Mouse (Mus musculus) heart, embryonic 15.5 days (tissue): ENCODE results near the gene Sptb. TPM values are rescaled to one million over a fixed set of nuclear protein-coding genes. Genes with fewer than 3 reads are reported as not detected.

Source experiments
- ATAC-seq: fragments of 200-750 bp; cut with Nextera tagmentation; replicated peaks from 2 replicates; pipeline ENCODE4 v1.8.0; 2017; ENCODE audit warnings: low read depth, moderate TSS enrichment; ENCODE audit not compliant: insufficient number of reproducible peaks, insufficient read depth, low FRiP score
- H3K27ac ChIP-seq: fragments of 300-500 bp; sonication (generic); 2 replicates; pipeline ENCODE4 v1.5.1; 2015; ENCODE audit warnings: mild to moderate bottlenecking, inconsistent platforms
- H3K27me3 ChIP-seq: fragments of 300-500 bp; sonication (generic); 2 replicates; pipeline ENCODE4 v1.6.1; 2015; ENCODE audit warnings: inconsistent platforms
- H3K36me3 ChIP-seq: fragments of 300-500 bp; sonication (generic); 2 replicates; pipeline ENCODE4 v1.6.1; 2015; ENCODE audit warnings: mild to moderate bottlenecking, inconsistent platforms
- H3K4me1 ChIP-seq: fragments of 300-500 bp; sonication (generic); replicated peaks from 2 replicates; pipeline ENCODE4 v1.6.1; 2015; ENCODE audit warnings: inconsistent platforms
- H3K4me2 ChIP-seq: fragments of 300-500 bp; sonication (generic); 2 replicates; pipeline ENCODE4 v1.6.1; 2015; ENCODE audit warnings: inconsistent platforms, mild to moderate bottlenecking, moderate library complexity
- H3K4me3 ChIP-seq: fragments of 300-500 bp; sonication (generic); 2 replicates; pipeline ENCODE4 v1.5.1; 2015; ENCODE audit warnings: mild to moderate bottlenecking, inconsistent platforms
- H3K9ac ChIP-seq: fragments of 300-500 bp; sonication (generic); 2 replicates; pipeline ENCODE4 v1.6.1; 2015; ENCODE audit warnings: mild to moderate bottlenecking, inconsistent platforms
- H3K9me3 ChIP-seq: fragments of 300-500 bp; sonication (generic); replicated peaks from 2 replicates; pipeline ENCODE4 v1.6.1; 2016; ENCODE audit warnings: inconsistent platforms
- WGBS: fragments of 180-500 bp; shearing (Covaris S2); methylation state at CpG from one replicate; pipeline ENCODE4 v1.1.7; 2015; ENCODE audit warnings: mixed read lengths; 5-methylcytosine and 5-hydroxymethylcytosine counted together
- polyA plus RNA-seq: library from polyadenylated mRNA; unstranded; fragments of >200 nt; fragmentation: Nextera tagmentation; extraction: Ambion mirVana; gene quantifications from 2 replicates; pipeline ENCODE4 v1.2.1, GENCODE M21; 2015

Gene Sptb
- polyA plus RNA-seq, 1 experiment from 2014 or later, result 5.7 TPM

GRCm38 (mm10) chr12:76587357-76587756 lies 123.0 kb downstream of the Sptb start:
- no peak for ATAC-seq
- Histone ChIP-seq H3K4me1 (peaks cover 32% of the 10 kb centered on the region), H3K36me3 (no peaks in the 10 kb centered on the region), H3K4me2 (no peak overlapping the region), H3K9me3 (no peaks in the 10 kb centered on the region), H3K27me3 (no peaks in the 10 kb centered on the region), H3K27ac (no peak overlapping the region), H3K9ac (no peak overlapping the region), H3K4me3 (no peak overlapping the region)
- WGBS, result 70% methylated on average over 11 of the region's 11 CpGs

DNA sequence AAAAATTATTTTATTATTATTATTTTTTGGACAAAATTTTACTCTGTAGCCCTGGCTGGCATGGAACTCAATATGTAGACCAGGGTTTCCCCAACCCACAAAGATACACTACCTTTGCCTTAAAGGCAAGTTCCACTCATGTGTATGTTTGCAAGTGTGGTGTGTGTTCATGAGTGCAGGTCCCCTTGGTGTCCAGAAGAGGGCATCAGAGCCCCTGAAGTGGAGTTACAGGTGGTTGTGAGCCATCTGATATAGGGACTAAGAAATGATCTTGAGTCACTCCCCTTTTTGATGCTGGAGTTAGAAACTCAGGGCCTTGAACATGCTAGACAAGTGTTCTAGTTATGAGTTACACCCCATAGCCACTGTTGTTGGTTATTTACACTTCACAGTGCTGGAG lies 125.3 kb downstream of the Sptb start:
- Histone ChIP-seq H3K27me3 (no peaks in the 10 kb centered on the region), H3K9ac (no peak overlapping the region), H3K4me3 (no peak overlapping the region), H3K9me3 (no peaks in the 10 kb centered on the region), H3K36me3 (no peaks in the 10 kb centered on the region), H3K4me1 (peaks cover 30% of the 10 kb centered on the region), H3K4me2 (no peak overlapping the region), H3K27ac (no peak overlapping the region)
- ATAC-seq, result no peak

DNA sequence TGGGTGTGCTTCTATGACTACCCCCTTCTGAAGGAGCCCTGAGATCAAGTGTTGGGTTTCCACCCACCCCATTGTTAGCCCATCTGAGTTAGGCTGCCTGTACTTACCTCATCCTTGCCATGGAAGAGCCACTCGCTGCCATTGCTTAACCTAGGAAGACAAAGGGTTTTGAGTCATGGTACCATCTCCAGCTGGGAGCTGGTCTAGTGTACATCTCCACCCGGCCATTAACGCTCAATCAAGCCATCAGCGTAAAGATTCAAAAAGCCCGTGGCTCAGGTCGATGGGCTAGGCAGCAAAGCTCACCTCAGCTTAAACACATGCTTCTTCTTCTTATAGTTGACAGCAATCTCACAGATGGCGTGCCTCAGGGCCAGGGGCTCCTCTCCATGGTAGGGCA lies 126.9 kb downstream of the Sptb start:
- Histone ChIP-seq H3K27me3 (no peaks in the 10 kb centered on the region), H3K4me2 (no peak overlapping the region), H3K9me3 (no peaks in the 10 kb centered on the region), H3K4me1 (peaks cover 20% of the 10 kb centered on the region), H3K27ac (peak overlapping the region; percentile 48; the same call in 1 of the 2 replicates), H3K4me3 (no peak overlapping the region), H3K36me3 (0 out of 2 replicates have a peak, but pooled peaks cover 6% of the 10 kb centered on the region), H3K9ac (no peak overlapping the region)
- no peak for ATAC-seq
- WGBS, result 88% methylated on average over 7 of the region's 7 CpGs

DNA sequence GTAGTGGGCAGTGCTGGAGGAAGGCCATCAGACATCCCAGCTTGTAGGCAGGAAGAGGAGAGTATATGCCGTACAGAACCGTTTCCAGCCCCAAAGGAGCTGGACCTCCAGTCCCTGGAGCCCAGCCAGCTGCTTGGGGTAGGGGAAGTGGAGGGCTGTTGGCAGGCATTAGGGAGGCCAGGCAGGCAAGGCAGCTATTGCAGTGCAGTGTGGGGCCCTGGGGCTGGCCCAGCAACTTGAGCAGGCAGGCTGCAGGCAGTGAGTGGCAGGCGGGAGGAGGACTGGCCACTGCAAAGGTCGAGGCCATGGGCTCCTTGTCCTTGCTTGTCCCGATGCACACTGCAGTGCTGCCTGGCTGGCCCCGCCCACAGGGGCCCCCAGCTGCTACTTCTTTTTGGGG lies 127.5 kb downstream of the Sptb start:
- no peak overlapping the region for H3K4me2 ChIP-seq
- no peak overlapping the region for H3K4me3 ChIP-seq
- no peak overlapping the region for H3K9ac ChIP-seq
- H3K27me3 ChIP-seq, result no peaks in the 10 kb centered on the region
- WGBS, result 13% methylated on average over 6 of the region's 6 CpGs
- ATAC-seq, result peak; percentile 72
- no peaks in the 10 kb centered on the region for H3K9me3 ChIP-seq
- H3K36me3 ChIP-seq, result peaks cover 8% of the 10 kb centered on the region
- peak overlapping the region; percentile 48 for H3K27ac ChIP-seq
- peaks cover 20% of the 10 kb centered on the region for H3K4me1 ChIP-seq

DNA sequence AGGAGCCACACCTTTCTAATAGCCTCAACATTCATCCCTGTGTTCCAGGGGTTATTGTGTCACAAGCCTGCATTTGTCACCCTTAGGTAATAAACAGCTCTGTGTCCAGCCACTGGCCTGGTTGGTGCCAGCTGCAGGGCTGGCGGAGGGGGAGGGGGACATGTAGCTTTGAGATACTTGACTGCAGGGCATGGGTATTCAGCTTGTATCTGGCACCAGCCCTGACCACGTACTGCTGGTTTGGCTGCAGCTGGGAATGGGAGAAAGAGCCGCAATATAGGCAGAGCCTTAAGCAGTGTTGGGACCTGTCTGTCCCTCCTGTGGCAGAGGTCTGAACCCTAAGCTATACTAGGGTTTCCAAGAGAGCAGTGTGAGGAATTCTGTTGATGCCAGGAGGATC lies 128.2 kb downstream of the Sptb start:
- peak overlapping the region; percentile 48 for H3K27ac ChIP-seq
- H3K9me3 ChIP-seq, result no peaks in the 10 kb centered on the region
- no peak overlapping the region for H3K4me3 ChIP-seq
- no peak overlapping the region for H3K9ac ChIP-seq
- peaks cover 15% of the 10 kb centered on the region for H3K36me3 ChIP-seq
- H3K4me1 ChIP-seq, result peaks cover 20% of the 10 kb centered on the region
- no peaks in the 10 kb centered on the region for H3K27me3 ChIP-seq
- 78% methylated on average over 3 of the region's 3 CpGs for WGBS
- ATAC-seq, result no peak
- no peak overlapping the region for H3K4me2 ChIP-seq

DNA sequence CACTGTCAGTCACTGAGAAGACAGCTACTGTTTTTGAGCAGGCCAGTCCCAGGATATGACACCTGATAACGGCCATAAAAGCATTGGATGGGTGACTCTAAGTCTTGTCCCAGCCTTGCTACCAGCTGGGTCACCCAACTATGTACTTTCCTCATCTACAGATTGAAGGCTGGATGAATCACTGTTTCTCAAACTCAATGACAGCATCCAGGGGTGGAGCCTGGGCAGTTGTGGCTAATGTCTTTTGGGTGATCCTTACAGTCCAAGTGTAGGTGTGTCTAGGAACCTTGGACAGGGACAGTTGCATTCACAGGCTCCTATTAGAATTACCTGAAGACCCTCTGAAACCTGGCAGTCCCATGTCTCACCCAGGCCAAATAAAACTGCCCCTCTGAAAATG lies 130.5 kb downstream of the Sptb start:
- WGBS, result 88% methylated on average over 1 of the region's 1 CpGs
- peaks cover 20% of the 10 kb centered on the region for H3K4me1 ChIP-seq
- no peak overlapping the region for H3K4me2 ChIP-seq
- H3K4me3 ChIP-seq, result no peak overlapping the region
- H3K27ac ChIP-seq, result no peak overlapping the region
- H3K9me3 ChIP-seq, result no peaks in the 10 kb centered on the region
- no peak overlapping the region for H3K9ac ChIP-seq
- H3K27me3 ChIP-seq, result no peaks in the 10 kb centered on the region
- peaks cover 31% of the 10 kb centered on the region for H3K36me3 ChIP-seq
- ATAC-seq, result no peak

DNA sequence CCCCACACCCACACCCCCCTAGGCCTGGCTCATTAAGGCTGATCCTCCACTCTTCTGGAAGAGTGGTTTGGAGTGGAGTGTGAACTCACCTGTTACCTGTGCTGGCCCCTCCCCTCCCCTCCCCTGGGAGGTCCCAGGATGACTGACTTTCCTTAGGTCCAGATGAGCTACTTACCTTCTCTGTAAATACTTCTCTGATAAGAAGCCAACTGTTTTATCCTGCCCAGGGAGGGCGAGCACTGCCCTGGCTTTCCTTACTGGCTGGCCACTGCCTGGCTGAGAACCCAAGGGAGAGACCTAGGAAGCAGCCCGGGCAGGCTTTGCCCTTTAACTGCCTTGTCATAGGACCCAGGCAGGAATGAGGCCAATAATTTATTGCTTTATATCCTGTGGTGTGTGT lies 131.9 kb downstream of the Sptb start:
- Histone ChIP-seq H3K4me2 (no peak overlapping the region), H3K9me3 (no peaks in the 10 kb centered on the region), H3K27ac (no peak overlapping the region), H3K27me3 (no peaks in the 10 kb centered on the region), H3K4me3 (no peak overlapping the region), H3K4me1 (peaks cover 18% of the 10 kb centered on the region), H3K9ac (no peak overlapping the region), H3K36me3 (peaks cover 39% of the 10 kb centered on the region)
- no peak for ATAC-seq
- 82% methylated on average over 2 of the region's 2 CpGs for WGBS

DNA sequence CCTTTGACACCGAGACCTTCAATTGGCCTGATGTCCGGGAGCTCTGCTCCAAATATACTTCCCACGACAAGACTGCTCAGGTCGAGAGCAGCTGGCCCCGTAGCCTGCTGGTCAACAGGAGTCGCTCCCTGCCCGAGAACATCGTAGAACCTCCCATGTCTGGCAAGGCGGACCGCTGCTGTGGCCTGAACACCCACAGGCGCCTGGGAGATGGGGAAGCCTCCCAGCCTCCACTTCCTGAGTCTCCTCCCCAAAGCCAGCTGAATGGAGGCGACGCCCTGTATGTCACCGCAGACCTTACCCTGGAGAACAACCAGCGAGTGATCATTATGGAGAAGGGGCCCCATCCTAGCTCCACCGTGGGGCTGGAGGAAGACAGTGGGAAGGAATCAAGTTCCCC lies 132.5 kb downstream of the Sptb start:
- ATAC-seq, result no peak
- H3K9me3 ChIP-seq, result no peaks in the 10 kb centered on the region
- H3K4me2 ChIP-seq, result no peak overlapping the region
- H3K27me3 ChIP-seq, result no peaks in the 10 kb centered on the region
- H3K4me1 ChIP-seq, result peaks cover 12% of the 10 kb centered on the region
- H3K4me3 ChIP-seq, result no peak overlapping the region
- WGBS, result 87% methylated on average over 16 of the region's 16 CpGs
- peaks cover 42% of the 10 kb centered on the region for H3K36me3 ChIP-seq
- no peak overlapping the region for H3K27ac ChIP-seq
- no peak overlapping the region for H3K9ac ChIP-seq

GRCm38 (mm10) chr12:76576806-76577205 lies 133.5 kb downstream of the Sptb start:
- peaks cover 47% of the 10 kb centered on the region for H3K36me3 ChIP-seq
- peaks cover 2% of the 10 kb centered on the region; the same call in 1 of the 2 replicates for H3K4me1 ChIP-seq
- H3K27ac ChIP-seq, result no peak overlapping the region
- H3K9me3 ChIP-seq, result no peaks in the 10 kb centered on the region
- no peak overlapping the region for H3K4me3 ChIP-seq
- H3K27me3 ChIP-seq, result no peaks in the 10 kb centered on the region
- H3K4me2 ChIP-seq, result no peak overlapping the region
- no peak for ATAC-seq
- WGBS, result 93% methylated on average over 8 of the region's 8 CpGs
- no peak overlapping the region for H3K9ac ChIP-seq

DNA sequence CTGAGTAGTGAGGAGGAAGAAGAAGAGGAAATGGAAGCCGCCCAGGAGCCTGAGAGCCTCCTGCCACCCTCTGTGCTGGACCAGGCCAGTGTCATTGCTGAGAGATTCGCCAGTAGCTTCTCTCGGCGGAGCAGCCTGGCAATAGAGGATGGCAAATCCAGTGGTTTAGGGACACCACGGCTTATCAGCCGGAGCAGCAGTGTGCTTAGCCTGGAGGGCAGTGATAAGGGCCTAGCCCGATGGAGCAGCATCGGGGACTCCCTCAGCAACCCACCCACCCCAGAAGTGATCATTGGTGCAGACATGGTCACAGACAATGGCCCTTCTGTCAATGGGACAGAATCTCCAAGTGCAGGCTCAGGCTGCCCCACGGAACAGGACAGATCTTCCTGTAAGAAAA lies 134.3 kb downstream of the Sptb start:
- Histone ChIP-seq H3K9ac (no peak overlapping the region), H3K4me1 (no peaks in the 10 kb centered on the region), H3K36me3 (peaks cover 47% of the 10 kb centered on the region), H3K9me3 (no peaks in the 10 kb centered on the region), H3K27me3 (no peaks in the 10 kb centered on the region), H3K4me2 (no peak overlapping the region), H3K27ac (no peak overlapping the region), H3K4me3 (no peak overlapping the region)
- WGBS, result 68% methylated on average over 9 of the region's 9 CpGs
- no peak for ATAC-seq

- Histone ChIP-seq H3K4me2 (no peak overlapping the region), H3K27ac (no peak overlapping the region), H3K9me3 (no peaks in the 10 kb centered on the region), H3K9ac (no peak overlapping the region), H3K4me1 (peaks cover 5% of the 10 kb centered on the region; the same call in 1 of the 2 replicates), H3K27me3 (no peaks in the 10 kb centered on the region), H3K4me3 (no peak overlapping the region), H3K36me3 (peaks cover 50% of the 10 kb centered on the region)
- ATAC-seq, result no peak
- WGBS, result 85% methylated on average over 6 of the region's 6 CpGs
Measured at GRCm38 (mm10) chr12:76574815-76575214, 135.5 kb downstream of the Sptb start.

GRCm38 (mm10) chr12:76573381-76573780 lies 137.0 kb downstream of the Sptb start:
- Histone ChIP-seq H3K4me2 (no peak overlapping the region), H3K27me3 (no peaks in the 10 kb centered on the region), H3K27ac (no peak overlapping the region), H3K9me3 (no peaks in the 10 kb centered on the region), H3K4me3 (no peak overlapping the region), H3K4me1 (peaks cover 5% of the 10 kb centered on the region; the same call in 1 of the 2 replicates), H3K36me3 (peaks cover 44% of the 10 kb centered on the region), H3K9ac (no peak overlapping the region)
- ATAC-seq, result no peak
- WGBS, result 83% methylated on average over 6 of the region's 6 CpGs
